Mouse (Mus musculus): ENCODE measurements at regions not wholly inside any gene's neighbourhood (a gene's known extent, or its start where the extent isn't known, plus 50 kb on each side); places are given as distances from the start of the nearest gene placed in this dataset.

DNA sequence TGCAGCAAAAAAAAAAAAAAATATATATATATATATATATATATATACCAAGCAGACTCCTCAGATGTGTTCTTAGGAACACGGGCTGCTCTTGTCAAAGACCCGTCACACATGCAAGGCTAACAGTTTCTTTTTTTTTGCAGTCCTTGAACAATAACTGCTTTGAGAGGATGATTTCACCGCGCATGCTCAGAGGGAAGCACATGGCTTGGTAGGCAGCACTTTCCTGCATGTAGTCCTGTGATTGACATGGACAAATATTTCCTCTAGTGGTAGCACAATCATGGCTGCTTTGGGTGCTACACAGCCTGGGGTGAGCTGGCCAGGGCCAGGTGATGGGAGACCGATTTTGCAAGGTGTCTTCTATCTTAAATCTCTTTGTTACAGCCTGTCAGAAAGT, 229.3 kb upstream of the Bmper start:
- TF ChIP-seq CTCF (IDR thresholded peaks at IDR 0.05; ENCODE audit: low read depth) (no peak), EP300 (IDR thresholded peaks at IDR 0.05; ENCODE audit: low read depth) (no peak)
